Mouse (Mus musculus): ENCODE measurements around the gene Nck2. TPM values are rescaled to one million over a fixed set of nuclear protein-coding genes. Genes with fewer than 3 reads are reported as not detected.
A peak's percentile ranks its signal among the peaks of the same experiment; 100 is the strongest.

The Nck2 gene
- polyA plus RNA-seq, 1 experiment from 2014 or later: 21.5 TPM

GRCm38 (mm10) chr1:43446731-43447601 lies 2.6 kb downstream of the Nck2 start:
- Histone ChIP-seq H3K4me1 (ENCODE audit: control insufficient read depth, insufficient read depth, low read length) (peaks cover 24% of the 10 kb centered on the region), H3K36me3 (ENCODE audit: control insufficient read depth, insufficient read depth, low read length) (no peaks in the 10 kb centered on the region), H3K4me3 (ENCODE audit: low read length) (peak overlapping the region; percentile 92), H3K4me2 (ENCODE audit: low read depth, low read length) (peak overlapping the region; percentile 89), H3K27me3 (replicated peaks; ENCODE audit: control insufficient read depth, insufficient read depth, low read length) (no peaks in the 10 kb centered on the region), H3K9ac (ENCODE audit: low read depth, low read length) (peak overlapping the region; percentile 95), H3K9me3 (ENCODE audit: control insufficient read depth, low read length) (no peaks in the 10 kb centered on the region), H3K27ac (ENCODE audit: low read length) (peak overlapping the region; percentile 95)
- 7% methylated on average over 16 of the region's 16 CpGs for WGBS
- ATAC-seq: peak; percentile 37

DNA sequence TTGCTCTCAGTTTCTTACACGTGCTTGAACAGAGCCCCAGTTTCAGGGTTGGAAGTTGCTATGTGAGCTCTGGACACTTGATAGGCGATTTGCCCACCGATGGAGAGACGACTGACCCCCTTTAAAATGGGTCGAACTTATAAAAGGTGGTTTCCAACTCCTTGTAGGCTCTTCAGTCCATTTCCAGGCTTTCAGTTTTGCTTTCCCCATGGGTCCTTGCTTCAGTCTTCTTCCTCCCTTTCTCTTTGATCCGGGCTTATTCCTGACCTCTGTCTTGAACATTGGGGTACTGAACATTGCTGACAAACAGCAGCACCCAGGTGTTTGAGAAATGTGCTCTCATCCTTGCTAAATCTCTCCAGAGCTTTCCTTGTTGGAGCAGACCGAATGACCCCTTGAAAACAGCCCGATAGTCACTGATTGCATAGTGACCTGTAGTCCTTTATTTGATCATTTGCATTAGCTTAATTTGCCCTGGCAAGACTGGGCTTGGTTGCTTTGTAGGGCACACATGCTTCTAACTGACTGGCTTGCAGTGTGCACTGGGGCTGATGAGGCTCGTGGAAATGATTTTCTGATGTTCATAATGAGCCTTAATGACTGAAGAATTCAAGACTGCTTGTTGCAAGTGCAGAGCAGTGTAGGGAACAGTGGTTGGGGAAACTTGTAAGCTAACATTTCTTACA lies 3.4 kb downstream of the Nck2 start:
- peak overlapping the region; percentile 44 for H3K9ac ChIP-seq (ENCODE audit: low read depth, low read length)
- H3K27me3 ChIP-seq (replicated peaks; ENCODE audit: control insufficient read depth, insufficient read depth, low read length): no peaks in the 10 kb centered on the region
- H3K4me3 ChIP-seq (ENCODE audit: low read length): peak overlapping the region; percentile 92
- ATAC-seq: no peak
- peaks cover 24% of the 10 kb centered on the region for H3K4me1 ChIP-seq (ENCODE audit: control insufficient read depth, insufficient read depth, low read length)
- H3K9me3 ChIP-seq (ENCODE audit: control insufficient read depth, low read length): no peaks in the 10 kb centered on the region
- peak overlapping the region; percentile 89 for H3K4me2 ChIP-seq (ENCODE audit: low read depth, low read length)
- WGBS: 41% methylated on average over 9 of the region's 9 CpGs
- H3K27ac ChIP-seq (ENCODE audit: low read length): 0 out of 2 replicates have a peak overlapping the region, but pooled peaks have one; percentile 38
- H3K36me3 ChIP-seq (ENCODE audit: control insufficient read depth, insufficient read depth, low read length): no peaks in the 10 kb centered on the region

- H3K36me3 ChIP-seq (ENCODE audit: control insufficient read depth, insufficient read depth, low read length): no peaks in the 10 kb centered on the region
- no peaks in the 10 kb centered on the region for H3K27me3 ChIP-seq (replicated peaks; ENCODE audit: control insufficient read depth, insufficient read depth, low read length)
- 70% methylated on average over 1 of the region's 1 CpGs for WGBS
- no peaks in the 10 kb centered on the region for H3K9me3 ChIP-seq (ENCODE audit: control insufficient read depth, low read length)
- H3K27ac ChIP-seq (ENCODE audit: low read length): no peak overlapping the region
- no peak overlapping the region for H3K4me2 ChIP-seq (ENCODE audit: low read depth, low read length)
- ATAC-seq: no peak
- peaks cover 24% of the 10 kb centered on the region for H3K4me1 ChIP-seq (ENCODE audit: control insufficient read depth, insufficient read depth, low read length)
- no peak overlapping the region for H3K4me3 ChIP-seq (ENCODE audit: low read length)
- no peak overlapping the region for H3K9ac ChIP-seq (ENCODE audit: low read depth, low read length)
These were observed 6.4 kb downstream of the Nck2 start for GRCm38 (mm10) chr1:43450811-43451210.

DNA sequence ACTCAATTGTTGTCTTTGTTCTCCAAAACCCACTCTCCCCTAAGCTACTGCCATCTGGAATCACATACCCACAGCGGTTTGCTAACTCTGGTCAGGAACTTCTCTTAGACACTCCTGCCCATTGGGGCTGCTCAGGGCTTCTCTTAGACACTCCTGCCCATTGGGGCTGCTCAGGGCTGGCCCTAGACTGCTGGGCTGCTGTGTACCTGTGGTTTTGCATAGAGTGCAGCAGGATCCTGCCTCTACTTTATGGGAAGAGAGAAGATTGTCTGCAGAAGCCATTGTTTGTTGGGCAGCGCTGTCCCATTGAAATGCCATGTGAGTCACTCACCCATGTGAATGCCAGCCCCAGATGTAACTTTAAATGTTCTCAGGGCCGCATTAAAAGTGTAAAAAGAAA lies 9.3 kb downstream of the Nck2 start:
- Histone ChIP-seq H3K27me3 (replicated peaks; ENCODE audit: control insufficient read depth, insufficient read depth, low read length) (no peaks in the 10 kb centered on the region), H3K9me3 (ENCODE audit: control insufficient read depth, low read length) (no peaks in the 10 kb centered on the region), H3K36me3 (ENCODE audit: control insufficient read depth, insufficient read depth, low read length) (no peaks in the 10 kb centered on the region), H3K9ac (ENCODE audit: low read depth, low read length) (no peak overlapping the region), H3K4me2 (ENCODE audit: low read depth, low read length) (no peak overlapping the region), H3K4me3 (ENCODE audit: low read length) (no peak overlapping the region), H3K4me1 (ENCODE audit: control insufficient read depth, insufficient read depth, low read length) (peaks cover 9% of the 10 kb centered on the region), H3K27ac (ENCODE audit: low read length) (no peak overlapping the region)
- no peak for ATAC-seq
- 85% methylated on average over 3 of the region's 3 CpGs for WGBS

GRCm38 (mm10) chr1:43454741-43455140 lies 10.4 kb downstream of the Nck2 start:
- Histone ChIP-seq H3K27me3 (replicated peaks; ENCODE audit: control insufficient read depth, insufficient read depth, low read length) (no peaks in the 10 kb centered on the region), H3K27ac (ENCODE audit: low read length) (no peak overlapping the region), H3K9me3 (ENCODE audit: control insufficient read depth, low read length) (no peaks in the 10 kb centered on the region), H3K36me3 (ENCODE audit: control insufficient read depth, insufficient read depth, low read length) (no peaks in the 10 kb centered on the region), H3K4me3 (ENCODE audit: low read length) (no peak overlapping the region), H3K9ac (ENCODE audit: low read depth, low read length) (no peak overlapping the region), H3K4me2 (ENCODE audit: low read depth, low read length) (no peak overlapping the region), H3K4me1 (ENCODE audit: control insufficient read depth, insufficient read depth, low read length) (peaks cover 9% of the 10 kb centered on the region; the same call in 1 of the 2 replicates)
- ATAC-seq: no peak
- WGBS: 62% methylated on average over 8 of the region's 8 CpGs

GRCm38 (mm10) chr1:43455196-43455595 lies 10.8 kb downstream of the Nck2 start:
- Histone ChIP-seq H3K36me3 (ENCODE audit: control insufficient read depth, insufficient read depth, low read length) (no peaks in the 10 kb centered on the region), H3K4me3 (ENCODE audit: low read length) (no peak overlapping the region), H3K9me3 (ENCODE audit: control insufficient read depth, low read length) (no peaks in the 10 kb centered on the region), H3K9ac (ENCODE audit: low read depth, low read length) (no peak overlapping the region), H3K4me1 (ENCODE audit: control insufficient read depth, insufficient read depth, low read length) (peaks cover 9% of the 10 kb centered on the region; the same call in 1 of the 2 replicates), H3K4me2 (ENCODE audit: low read depth, low read length) (no peak overlapping the region), H3K27ac (ENCODE audit: low read length) (no peak overlapping the region), H3K27me3 (replicated peaks; ENCODE audit: control insufficient read depth, insufficient read depth, low read length) (no peaks in the 10 kb centered on the region)
- no peak for ATAC-seq
- WGBS: 31% methylated on average over 1 of the region's 1 CpGs

GRCm38 (mm10) chr1:43457012-43457766 lies 12.8 kb downstream of the Nck2 start:
- H3K4me3 ChIP-seq (ENCODE audit: low read length): no peak overlapping the region
- WGBS: 78% methylated on average over 7 of the region's 7 CpGs
- H3K9ac ChIP-seq (ENCODE audit: low read depth, low read length): no peak overlapping the region
- no peaks in the 10 kb centered on the region for H3K9me3 ChIP-seq (ENCODE audit: control insufficient read depth, low read length)
- no peak overlapping the region for H3K27ac ChIP-seq (ENCODE audit: low read length)
- ATAC-seq: no peak
- peaks cover 3% of the 10 kb centered on the region; the same call in 1 of the 2 replicates for H3K36me3 ChIP-seq (ENCODE audit: control insufficient read depth, insufficient read depth, low read length)
- H3K4me1 ChIP-seq (ENCODE audit: control insufficient read depth, insufficient read depth, low read length): 0 out of 2 replicates have a peak, but pooled peaks cover 2% of the 10 kb centered on the region
- no peaks in the 10 kb centered on the region for H3K27me3 ChIP-seq (replicated peaks; ENCODE audit: control insufficient read depth, insufficient read depth, low read length)
- no peak overlapping the region for H3K4me2 ChIP-seq (ENCODE audit: low read depth, low read length)

DNA sequence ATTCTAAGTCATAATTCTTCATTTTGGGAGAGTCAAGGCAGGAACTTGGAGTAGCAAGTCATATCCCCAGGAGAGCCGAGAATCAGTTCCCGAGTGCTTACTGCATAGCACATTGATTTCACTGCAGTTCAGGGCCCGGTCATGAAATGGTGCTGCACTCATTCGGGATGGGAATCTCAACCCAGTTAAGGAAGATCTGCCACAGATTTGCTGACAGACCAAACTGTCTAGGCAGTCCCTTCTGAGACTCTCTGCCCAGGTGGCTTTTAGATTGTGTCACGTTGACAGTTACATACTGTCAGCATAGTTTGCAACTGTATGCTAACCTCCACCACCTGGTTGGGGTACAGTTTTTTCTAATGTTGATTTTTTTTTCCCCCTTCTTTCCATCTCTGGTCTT lies 16.1 kb downstream of the Nck2 start:
- no peaks in the 10 kb centered on the region for H3K27me3 ChIP-seq (replicated peaks; ENCODE audit: control insufficient read depth, insufficient read depth, low read length)
- ATAC-seq: no peak
- no peak overlapping the region for H3K4me2 ChIP-seq (ENCODE audit: low read depth, low read length)
- H3K9ac ChIP-seq (ENCODE audit: low read depth, low read length): no peak overlapping the region
- no peak overlapping the region for H3K27ac ChIP-seq (ENCODE audit: low read length)
- H3K4me3 ChIP-seq (ENCODE audit: low read length): no peak overlapping the region
- no peaks in the 10 kb centered on the region for H3K9me3 ChIP-seq (ENCODE audit: control insufficient read depth, low read length)
- 86% methylated on average over 5 of the region's 5 CpGs for WGBS
- peaks cover 3% of the 10 kb centered on the region; the same call in 1 of the 2 replicates for H3K36me3 ChIP-seq (ENCODE audit: control insufficient read depth, insufficient read depth, low read length)
- peaks cover 18% of the 10 kb centered on the region for H3K4me1 ChIP-seq (ENCODE audit: control insufficient read depth, insufficient read depth, low read length)

GRCm38 (mm10) chr1:43462666-43463065 lies 18.3 kb downstream of the Nck2 start:
- Histone ChIP-seq H3K36me3 (ENCODE audit: control insufficient read depth, insufficient read depth, low read length) (peaks cover 3% of the 10 kb centered on the region; the same call in 1 of the 2 replicates), H3K27ac (ENCODE audit: low read length) (no peak overlapping the region), H3K4me1 (ENCODE audit: control insufficient read depth, insufficient read depth, low read length) (peaks cover 36% of the 10 kb centered on the region), H3K4me3 (ENCODE audit: low read length) (no peak overlapping the region), H3K27me3 (replicated peaks; ENCODE audit: control insufficient read depth, insufficient read depth, low read length) (no peaks in the 10 kb centered on the region), H3K9me3 (ENCODE audit: control insufficient read depth, low read length) (no peaks in the 10 kb centered on the region), H3K4me2 (ENCODE audit: low read depth, low read length) (no peak overlapping the region), H3K9ac (ENCODE audit: low read depth, low read length) (no peak overlapping the region)
- 53% methylated on average over 4 of the region's 4 CpGs for WGBS
- no peak for ATAC-seq
